Mouse (Mus musculus) midbrain, embryonic 13.5 days (tissue): ENCODE data around the gene Polr1a. TPM values are rescaled to one million over a fixed set of nuclear protein-coding genes. Genes with fewer than 3 reads are reported as not detected.
"Not testable (repeated sequence)": the region's sequence is repeated elsewhere in the genome, so short reads cannot be mapped to it uniquely, and the experiment has no call there.

ENCODE experiments used
- ATAC-seq: fragments of 200-750 bp; cut with Nextera tagmentation; 2 replicates; pipeline ENCODE4 v1.8.0; 2017; ENCODE audit warnings: mild to moderate bottlenecking, moderate TSS enrichment, moderate library complexity
- H3K27ac ChIP-seq: fragments of 300-500 bp; sonication (generic); 2 replicates; pipeline ENCODE4 v1.5.1; 2015; ENCODE audit warnings: inconsistent platforms, mild to moderate bottlenecking, moderate library complexity
- H3K27me3 ChIP-seq: fragments of 300-500 bp; sonication (generic); 2 replicates; pipeline ENCODE4 v1.6.1; 2015; ENCODE audit warnings: mild to moderate bottlenecking, inconsistent platforms
- H3K36me3 ChIP-seq: fragments of 300-500 bp; sonication (generic); 2 replicates; pipeline ENCODE4 v1.6.1; 2015; ENCODE audit warnings: mild to moderate bottlenecking, inconsistent platforms
- H3K4me1 ChIP-seq: fragments of 300-500 bp; sonication (generic); replicated peaks from 2 replicates; pipeline ENCODE4 v1.6.1; 2015; ENCODE audit warnings: inconsistent platforms
- H3K4me2 ChIP-seq: fragments of 300-500 bp; sonication (generic); replicated peaks from 2 replicates; pipeline ENCODE4 v1.6.1; 2015; ENCODE audit warnings: moderate library complexity, mild to moderate bottlenecking, inconsistent platforms
- H3K4me3 ChIP-seq: fragments of 300-500 bp; sonication (generic); replicated peaks from 2 replicates; pipeline ENCODE4 v1.5.1; 2015; ENCODE audit warnings: mild to moderate bottlenecking, inconsistent platforms
- H3K9ac ChIP-seq: fragments of 300-500 bp; sonication (generic); replicated peaks from 2 replicates; pipeline ENCODE4 v1.6.1; 2015; ENCODE audit warnings: mild to moderate bottlenecking, inconsistent platforms
- H3K9me3 ChIP-seq: fragments of 300-500 bp; sonication (generic); 2 replicates; pipeline ENCODE4 v1.6.1; 2016; ENCODE audit warnings: mild to moderate bottlenecking, inconsistent platforms
- WGBS: fragments of 180-500 bp; shearing (Covaris S2); methylation state at CpG from one replicate; pipeline ENCODE4 v1.1.7; 2015; 5-methylcytosine and 5-hydroxymethylcytosine counted together
- polyA plus RNA-seq: library from polyadenylated mRNA; unstranded; fragments of >200 nt; fragmentation: Nextera tagmentation; extraction: Ambion mirVana; gene quantifications from 2 replicates; pipeline ENCODE4 v1.2.1, GENCODE M21; 2015

Gene Polr1a
- polyA plus RNA-seq, 1 experiment from 2014 or later: 21.1 TPM

DNA sequence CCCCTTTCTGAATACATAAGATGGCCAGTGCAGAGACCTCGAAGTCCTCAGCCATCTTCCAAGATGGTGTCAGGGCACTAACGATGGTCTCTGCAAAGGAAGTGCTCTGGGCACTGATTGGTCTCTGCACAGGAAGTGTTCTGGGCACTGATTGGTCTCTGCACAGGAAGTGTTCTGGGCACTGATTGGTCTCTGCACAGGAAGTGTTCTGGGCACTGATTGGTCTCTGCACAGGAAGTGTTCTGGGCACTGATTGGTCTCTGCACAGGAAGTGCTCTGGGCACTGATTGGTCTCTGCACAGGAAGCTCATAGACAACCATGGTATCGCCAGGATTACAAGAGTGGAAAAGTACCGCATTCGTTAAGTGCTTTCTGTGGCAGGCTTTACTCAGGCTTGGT, 16.4 kb downstream of the Polr1a start:
- H3K27ac ChIP-seq, H3K27me3 ChIP-seq, H3K9me3 ChIP-seq, H3K9ac ChIP-seq, H3K4me3 ChIP-seq, H3K4me2 ChIP-seq, ATAC-seq, H3K4me1 ChIP-seq: not testable (repeated sequence)
- WGBS: 92% methylated on average over 5 of the region's 5 CpGs
- peaks cover 75% of the 10 kb centered on the region for H3K36me3 ChIP-seq

DNA sequence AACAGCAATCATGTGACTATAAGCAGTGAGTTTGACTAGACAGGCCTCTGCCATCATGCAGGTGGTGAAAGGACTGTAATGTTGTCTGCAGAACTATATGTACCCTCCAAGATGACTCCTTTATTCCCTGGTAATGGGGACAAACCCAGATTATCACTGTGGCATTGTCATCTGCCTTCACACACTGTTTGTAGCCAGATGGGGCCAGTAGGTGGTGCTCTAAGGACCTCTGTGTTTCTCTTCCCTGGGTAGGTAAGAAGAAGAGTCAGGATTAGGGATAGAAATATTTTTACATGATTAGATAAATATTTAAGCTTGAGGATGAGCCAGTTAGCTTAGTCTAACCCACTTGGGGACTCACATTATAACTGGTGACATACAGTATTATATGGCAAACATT, 19.1 kb downstream of the Polr1a start:
- H3K36me3 ChIP-seq: peaks cover 76% of the 10 kb centered on the region
- no peak overlapping the region for H3K27ac ChIP-seq
- no peak overlapping the region for H3K4me2 ChIP-seq
- no peaks in the 10 kb centered on the region for H3K27me3 ChIP-seq
- ATAC-seq: 0 out of 2 replicates have a peak, but pooled peaks have one; percentile 34
- no peaks in the 10 kb centered on the region for H3K4me1 ChIP-seq
- no peak overlapping the region for H3K9ac ChIP-seq
- no peak overlapping the region for H3K4me3 ChIP-seq
- H3K9me3 ChIP-seq: no peaks in the 10 kb centered on the region

DNA sequence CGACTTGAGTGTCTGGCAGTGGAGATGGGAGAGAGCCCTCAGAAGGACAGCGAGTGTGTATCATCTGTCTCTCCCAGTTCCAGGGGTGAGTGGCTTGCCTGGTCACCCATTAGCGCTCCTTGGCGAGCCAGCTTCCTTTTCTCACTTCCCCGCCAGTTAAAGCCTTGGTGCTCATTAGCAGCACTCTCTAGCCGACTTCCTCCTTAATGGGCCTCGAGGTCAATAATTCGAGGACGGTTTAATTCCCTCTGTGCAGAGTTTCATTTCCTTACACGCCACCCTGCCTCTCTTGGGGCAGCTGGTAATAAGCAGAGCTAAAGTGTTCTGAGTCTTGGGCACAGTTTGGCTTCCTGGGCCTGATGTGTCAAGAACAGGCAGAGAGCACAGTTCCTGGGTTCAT, 21.2 kb downstream of the Polr1a start:
- H3K9ac ChIP-seq: no peak overlapping the region
- no peak overlapping the region for H3K27ac ChIP-seq
- 92% methylated on average over 10 of the region's 10 CpGs for WGBS
- H3K4me2 ChIP-seq: no peak overlapping the region
- no peaks in the 10 kb centered on the region for H3K27me3 ChIP-seq
- H3K4me1 ChIP-seq: no peaks in the 10 kb centered on the region
- H3K36me3 ChIP-seq: peaks cover 74% of the 10 kb centered on the region
- no peak overlapping the region for H3K4me3 ChIP-seq
- no peak for ATAC-seq
- H3K9me3 ChIP-seq: no peaks in the 10 kb centered on the region

DNA sequence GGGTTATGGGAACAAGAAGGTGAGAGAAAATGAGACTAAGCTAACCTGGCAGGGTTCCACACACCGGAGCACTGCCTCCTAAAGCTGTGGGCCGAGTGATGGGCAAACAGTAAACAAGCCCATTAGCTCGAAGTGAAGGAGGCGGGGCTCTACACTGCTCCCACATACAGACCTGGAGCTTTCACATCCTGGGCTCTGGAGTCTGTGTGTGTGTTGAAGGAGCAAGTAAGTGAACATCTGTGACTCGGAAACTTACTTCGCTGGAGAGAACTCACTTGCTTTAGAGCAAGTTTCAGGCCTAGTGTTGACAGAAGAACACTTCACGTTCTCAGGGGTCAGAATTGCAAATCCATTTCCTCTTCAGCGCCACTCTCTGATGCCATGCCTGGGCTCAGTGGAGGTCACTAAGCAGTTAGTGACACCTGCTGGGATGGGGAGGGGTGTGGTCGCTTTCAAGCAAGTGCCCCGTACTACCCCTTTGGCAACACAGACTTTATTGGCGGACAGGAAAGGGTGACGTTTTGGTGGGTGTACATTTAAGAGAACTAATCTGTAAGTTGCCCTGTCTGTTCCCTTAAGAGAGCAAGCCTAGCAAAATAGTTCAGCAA, 22.1 kb downstream of the Polr1a start:
- Histone ChIP-seq H3K27me3 (no peaks in the 10 kb centered on the region), H3K4me2 (no peak overlapping the region), H3K9me3 (no peaks in the 10 kb centered on the region), H3K36me3 (peaks cover 77% of the 10 kb centered on the region), H3K4me1 (no peaks in the 10 kb centered on the region), H3K9ac (no peak overlapping the region), H3K4me3 (no peak overlapping the region), H3K27ac (no peak overlapping the region)
- WGBS: 88% methylated on average over 12 of the region's 12 CpGs
- ATAC-seq: no peak

DNA sequence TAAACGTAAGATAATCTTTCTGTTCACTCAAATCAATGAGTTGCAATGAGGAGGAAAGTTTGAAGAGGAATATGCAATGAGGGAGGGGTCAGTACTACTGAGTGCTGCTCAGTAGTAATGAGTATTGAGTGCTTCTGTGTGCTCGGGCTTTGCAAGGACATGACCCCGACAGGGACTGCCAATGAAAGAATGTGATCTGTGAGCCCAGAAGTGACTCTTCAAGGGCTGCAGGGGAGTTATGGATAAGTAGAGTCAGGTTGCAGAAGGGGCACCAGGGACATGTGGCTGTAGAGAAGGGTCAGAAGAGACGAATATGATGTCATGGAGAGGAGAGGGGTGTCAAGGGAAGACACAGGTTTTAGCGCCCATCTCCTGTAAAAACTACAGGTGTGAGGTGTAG, 23.5 kb downstream of the Polr1a start:
- ATAC-seq: no peak
- Histone ChIP-seq H3K27ac (no peak overlapping the region), H3K9me3 (no peaks in the 10 kb centered on the region), H3K9ac (no peak overlapping the region), H3K36me3 (peaks cover 79% of the 10 kb centered on the region), H3K27me3 (no peaks in the 10 kb centered on the region), H3K4me3 (no peak overlapping the region), H3K4me1 (no peaks in the 10 kb centered on the region), H3K4me2 (no peak overlapping the region)
- WGBS: 86% methylated on average over 5 of the region's 5 CpGs

DNA sequence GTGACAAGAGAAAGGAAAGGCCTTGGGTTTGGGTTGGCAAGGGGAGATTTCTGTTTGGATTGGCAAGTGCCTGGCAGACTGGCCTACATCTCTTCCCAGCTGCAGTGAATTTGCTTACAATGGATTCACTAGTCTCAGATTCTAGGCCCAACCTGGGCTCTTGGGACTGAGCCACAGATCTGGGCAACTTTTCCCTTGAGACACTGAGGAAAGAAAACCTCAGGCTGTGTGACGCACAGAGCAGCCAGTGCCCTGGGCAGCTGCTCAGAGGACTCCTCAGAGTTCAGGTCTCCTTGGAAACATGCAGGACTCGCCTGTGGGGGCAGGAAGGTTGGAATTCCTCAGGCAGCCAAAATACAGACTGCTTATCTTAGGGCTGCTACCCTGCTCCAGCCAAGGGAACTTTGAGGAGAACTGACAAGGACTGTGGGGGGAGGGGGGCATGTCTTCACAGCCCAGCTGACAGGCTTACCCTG, 25.3 kb downstream of the Polr1a start:
- ATAC-seq: no peak
- no peaks in the 10 kb centered on the region for H3K27me3 ChIP-seq
- no peaks in the 10 kb centered on the region for H3K9me3 ChIP-seq
- 63% methylated on average over 2 of the region's 2 CpGs for WGBS
- H3K4me3 ChIP-seq: no peak overlapping the region
- H3K36me3 ChIP-seq: peaks cover 92% of the 10 kb centered on the region
- no peaks in the 10 kb centered on the region for H3K4me1 ChIP-seq
- H3K9ac ChIP-seq: no peak overlapping the region
- H3K4me2 ChIP-seq: no peak overlapping the region
- no peak overlapping the region for H3K27ac ChIP-seq

DNA sequence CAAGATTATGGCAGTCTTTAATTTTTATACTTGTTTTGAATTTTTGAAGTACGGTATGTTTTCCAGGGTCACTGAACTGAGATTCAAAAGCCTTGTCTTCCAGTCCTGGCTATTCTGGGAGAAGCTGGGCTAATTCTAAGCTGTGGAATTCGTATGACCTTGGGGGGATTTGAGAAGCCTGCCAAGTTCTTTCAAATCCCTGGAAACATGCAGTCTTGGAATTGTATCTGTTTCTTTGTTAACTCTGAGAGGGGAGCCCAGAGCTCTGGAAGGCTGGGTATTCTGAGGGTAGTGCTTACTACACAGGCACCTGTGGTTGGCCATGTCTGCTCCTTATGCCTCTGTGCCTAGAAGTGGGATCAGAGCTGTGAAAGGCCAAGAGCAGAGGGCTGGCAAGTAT, 26.9 kb downstream of the Polr1a start:
- Histone ChIP-seq H3K27me3 (no peaks in the 10 kb centered on the region), H3K4me1 (no peaks in the 10 kb centered on the region), H3K4me2 (no peak overlapping the region), H3K36me3 (peaks cover 85% of the 10 kb centered on the region), H3K9me3 (no peaks in the 10 kb centered on the region), H3K4me3 (no peak overlapping the region), H3K9ac (no peak overlapping the region), H3K27ac (no peak overlapping the region)
- no peak for ATAC-seq
- WGBS: 83% methylated on average over 2 of the region's 2 CpGs

DNA sequence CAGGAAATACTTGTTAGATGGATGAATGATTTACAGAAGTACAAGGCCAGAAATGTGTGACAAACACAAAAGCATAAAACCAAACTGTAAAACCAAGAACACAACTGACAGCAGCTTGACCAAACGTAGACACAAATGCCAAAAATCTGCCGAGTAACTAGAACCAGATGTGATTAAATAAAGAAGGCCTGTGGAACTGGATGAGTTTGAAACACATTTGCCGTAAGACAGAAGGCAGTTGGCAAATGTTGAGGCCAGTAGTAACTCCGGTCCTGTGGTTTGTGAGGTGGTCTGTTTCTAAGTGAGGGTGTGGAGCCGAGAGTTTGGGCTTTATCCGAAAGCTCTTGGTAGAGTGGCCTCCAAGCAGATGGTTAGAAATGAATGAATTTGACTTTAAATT, 32.1 kb downstream of the Polr1a start:
- ATAC-seq: no peak

DNA sequence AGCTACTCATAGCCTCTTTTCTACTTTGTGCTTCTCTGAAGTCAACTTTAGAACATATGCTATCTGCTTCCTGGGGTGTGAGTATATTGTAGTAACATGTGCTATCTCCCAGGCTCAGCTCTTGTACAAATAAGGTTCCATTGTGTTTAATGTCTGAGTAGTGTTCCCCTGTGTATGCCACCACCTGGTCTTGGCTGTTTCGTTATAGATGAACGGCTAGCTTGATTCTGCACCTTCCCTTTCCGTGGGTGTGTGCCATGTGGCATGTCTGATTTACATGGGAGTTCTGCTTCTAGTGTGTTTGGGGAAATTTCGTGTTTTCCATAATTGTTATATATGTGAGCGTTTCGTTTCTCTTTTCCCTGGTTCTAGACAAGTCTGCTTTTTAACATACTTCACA, 36.2 kb downstream of the Polr1a start:
- H3K9me3 ChIP-seq: no peaks in the 10 kb centered on the region
- no peaks in the 10 kb centered on the region for H3K27me3 ChIP-seq
- H3K4me1 ChIP-seq: no peaks in the 10 kb centered on the region
- no peak overlapping the region for H3K4me2 ChIP-seq
- no peak overlapping the region for H3K27ac ChIP-seq
- WGBS: 92% methylated on average over 6 of the region's 6 CpGs
- H3K4me3 ChIP-seq: no peak overlapping the region
- H3K36me3 ChIP-seq: peaks cover 48% of the 10 kb centered on the region
- H3K9ac ChIP-seq: no peak overlapping the region
- ATAC-seq: no peak

More for the DNA sequence above, 32.1 kb downstream of the Polr1a start:
- Histone ChIP-seq H3K9ac (no peak overlapping the region), H3K4me2 (no peak overlapping the region), H3K27ac (no peak overlapping the region), H3K27me3 (no peaks in the 10 kb centered on the region), H3K4me1 (no peaks in the 10 kb centered on the region), H3K9me3 (no peaks in the 10 kb centered on the region), H3K36me3 (peaks cover 58% of the 10 kb centered on the region), H3K4me3 (no peak overlapping the region)
- WGBS: 95% methylated on average over 6 of the region's 6 CpGs

DNA sequence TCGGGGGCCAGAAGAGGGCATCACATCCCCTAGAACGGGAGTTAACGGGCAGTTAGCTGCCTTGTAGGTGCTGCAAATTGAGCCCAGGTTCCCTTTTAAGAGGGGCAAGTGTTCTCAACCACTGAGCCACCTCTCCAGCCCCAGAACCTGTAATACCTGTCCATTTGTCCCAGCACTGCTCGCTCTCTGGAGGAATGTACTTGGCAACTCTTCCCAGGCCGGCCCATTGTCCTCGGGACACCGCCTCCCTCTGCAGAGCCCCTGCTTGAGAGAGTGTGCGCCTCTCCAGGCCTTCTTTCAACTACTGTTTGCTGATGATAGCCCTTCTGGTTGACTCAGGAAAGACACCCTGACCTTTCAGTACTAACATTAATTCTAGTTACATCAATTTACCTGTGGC, 37.3 kb downstream of the Polr1a start:
- Histone ChIP-seq H3K27ac (no peak overlapping the region), H3K36me3 (peaks cover 49% of the 10 kb centered on the region), H3K9me3 (no peaks in the 10 kb centered on the region), H3K4me2 (no peak overlapping the region), H3K9ac (no peak overlapping the region), H3K4me1 (no peaks in the 10 kb centered on the region), H3K27me3 (no peaks in the 10 kb centered on the region), H3K4me3 (no peak overlapping the region)
- 95% methylated on average over 8 of the region's 8 CpGs for WGBS
- no peak for ATAC-seq

DNA sequence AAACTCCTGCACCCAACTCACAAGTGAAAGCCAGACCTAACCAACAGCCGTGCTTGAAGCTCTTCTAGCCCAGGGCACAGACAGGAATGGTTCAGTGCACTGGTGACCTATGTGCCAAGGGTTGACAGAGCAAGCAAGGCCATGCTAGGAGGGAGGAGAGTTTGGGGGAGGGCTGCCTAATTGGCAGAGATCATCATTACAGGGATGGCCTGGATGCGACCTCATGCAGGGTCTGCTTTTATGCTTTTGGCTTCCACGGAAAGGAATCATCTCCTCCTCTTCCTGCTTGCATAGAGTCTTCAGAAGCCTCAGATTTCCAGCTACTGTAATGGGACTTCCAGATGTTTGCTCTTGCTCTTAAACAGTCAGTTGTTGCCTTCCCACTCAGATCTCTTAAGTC, 40.9 kb downstream of the Polr1a start:
- Histone ChIP-seq H3K9me3 (no peaks in the 10 kb centered on the region), H3K36me3 (peaks cover 69% of the 10 kb centered on the region)
- 88% methylated on average over 3 of the region's 3 CpGs for WGBS

DNA sequence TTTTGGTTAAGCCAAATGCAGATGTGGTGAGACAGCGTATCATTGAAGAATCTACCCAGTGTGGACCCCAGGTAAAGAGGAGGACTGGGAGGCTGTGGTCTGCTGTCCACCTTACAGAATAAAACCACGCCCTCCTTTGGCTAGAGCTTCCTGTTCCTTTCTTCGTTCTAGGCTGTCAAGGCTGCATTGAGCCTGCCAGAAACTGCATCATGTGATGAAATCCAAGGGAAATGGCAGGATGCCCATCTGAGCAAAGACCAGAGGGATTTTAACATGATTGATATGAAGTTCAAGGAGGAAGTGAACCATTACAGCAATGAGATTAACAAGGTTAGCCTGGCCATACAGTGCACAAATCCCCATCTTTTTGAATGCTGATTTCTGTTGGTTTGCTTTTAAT, 41.7 kb downstream of the Polr1a start:
- 95% methylated on average over 3 of the region's 3 CpGs for WGBS
- Histone ChIP-seq H3K27ac (no peak overlapping the region), H3K9ac (no peak overlapping the region), H3K4me2 (no peak overlapping the region), H3K4me3 (no peak overlapping the region), H3K9me3 (no peaks in the 10 kb centered on the region), H3K4me1 (no peaks in the 10 kb centered on the region), H3K27me3 (no peaks in the 10 kb centered on the region), H3K36me3 (peaks cover 74% of the 10 kb centered on the region)
- no peak for ATAC-seq

More for the DNA sequence above, 40.9 kb downstream of the Polr1a start:
- Histone ChIP-seq H3K4me2 (no peak overlapping the region), H3K27ac (no peak overlapping the region), H3K9ac (no peak overlapping the region), H3K27me3 (no peaks in the 10 kb centered on the region), H3K4me1 (no peaks in the 10 kb centered on the region), H3K4me3 (no peak overlapping the region)
- ATAC-seq: no peak

DNA sequence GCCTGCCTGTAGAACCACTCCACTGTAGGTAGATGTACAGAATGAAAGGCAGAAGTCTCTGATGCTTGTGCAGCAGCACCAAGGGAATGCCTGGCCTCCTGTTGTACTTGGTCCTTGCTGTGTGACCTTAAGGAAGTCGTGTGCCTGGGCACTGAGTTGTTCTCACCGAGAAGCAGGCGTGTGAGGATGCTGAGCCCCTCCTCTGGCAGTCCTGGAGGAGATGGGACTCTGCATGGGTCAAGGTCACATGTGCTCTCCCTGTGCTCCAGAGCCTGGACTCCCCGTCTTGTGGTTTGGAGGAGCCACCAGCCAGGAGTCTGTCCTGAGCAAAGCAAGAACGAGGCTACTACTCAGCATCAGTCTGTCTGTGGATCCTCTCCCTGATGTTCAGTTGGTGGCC, 42.3 kb downstream of the Polr1a start:
- no peak overlapping the region for H3K4me3 ChIP-seq
- H3K4me1 ChIP-seq: no peaks in the 10 kb centered on the region
- ATAC-seq: no peak
- H3K36me3 ChIP-seq: peaks cover 70% of the 10 kb centered on the region
- H3K27ac ChIP-seq: no peak overlapping the region
- H3K4me2 ChIP-seq: no peak overlapping the region
- H3K9me3 ChIP-seq: no peaks in the 10 kb centered on the region
- WGBS: 92% methylated on average over 5 of the region's 5 CpGs
- no peak overlapping the region for H3K9ac ChIP-seq
- H3K27me3 ChIP-seq: no peaks in the 10 kb centered on the region
